Mouse (Mus musculus): ENCODE measurements at regions not wholly inside any gene's neighbourhood (a gene's known extent, or its start where the extent isn't known, plus 50 kb on each side); places are given as distances from the start of the nearest gene placed in this dataset.
A peak's percentile ranks its signal among the peaks of the same experiment; 100 is the strongest.

GRCm38 (mm10) chr8:126650945-126651344 lies 57.2 kb upstream of the Irf2bp2 start:
- no peak for DNase-seq (ENCODE audit: extremely low read depth)
- no peaks in the 10 kb centered on the region for H3K9me3 ChIP-seq (replicated peaks; ENCODE audit: low read length)
- TF ChIP-seq MYC (IDR thresholded peaks at IDR 0.05; ENCODE audit: low read depth, low read length) = no peak
- no peak for TF ChIP-seq RCOR1 (conservative IDR thresholded peaks at IDR 0.05; ENCODE audit: low read depth, low read length)
- TF ChIP-seq CTCF (conservative IDR thresholded peaks at IDR 0.05 in 1 of 2, IDR thresholded peaks at IDR 0.05 in 1 of 2; ENCODE audit: low read depth in 2 of 2, low read length in 2 of 2) = no peak
- no peak for TF ChIP-seq USF1 (IDR thresholded peaks at IDR 0.05; ENCODE audit: low read depth, low read length)
- no peak for TF ChIP-seq NRF1 (IDR thresholded peaks at IDR 0.05; ENCODE audit: low read depth, low read length)
- no peak for TF ChIP-seq MAFK (IDR thresholded peaks at IDR 0.05; ENCODE audit: insufficient replicate concordance, low read length)
- no peak for TF ChIP-seq BHLHE40 (IDR thresholded peaks at IDR 0.05; ENCODE audit: low read depth, low read length)
- no peak for TF ChIP-seq CHD2 (IDR thresholded peaks at IDR 0.05; ENCODE audit: low read length)
- no peak for TF ChIP-seq ZNF384 (IDR thresholded peaks at IDR 0.05; ENCODE audit: low read depth, low read length)
- TF ChIP-seq ZKSCAN1 (IDR thresholded peaks at IDR 0.05; ENCODE audit: borderline replicate concordance, low read depth, low read length) = no peak
- TF ChIP-seq TCF12 (IDR thresholded peaks at IDR 0.05; ENCODE audit: low read depth, low read length) = no peak
- no peak for TF ChIP-seq NELFE (IDR thresholded peaks at IDR 0.05; ENCODE audit: low read depth, low read length)
- no peak for TF ChIP-seq POLR2AphosphoS2 (IDR thresholded peaks at IDR 0.05; ENCODE audit: low read depth, low read length)
- TF ChIP-seq SMC3 (IDR thresholded peaks at IDR 0.05; ENCODE audit: low read depth, low read length) = no peak
- TF ChIP-seq IRF4 (IDR thresholded peaks at IDR 0.05; ENCODE audit: low read depth, low read length) = no peak
- TF ChIP-seq USF2 (conservative IDR thresholded peaks at IDR 0.05; ENCODE audit: low read depth, low read length) = no peak
- TF ChIP-seq JUN (IDR thresholded peaks at IDR 0.05; ENCODE audit: insufficient read depth, low read depth, low read length) = no peak
- no peak for TF ChIP-seq TBP (conservative IDR thresholded peaks at IDR 0.05; ENCODE audit: low read depth, low read length)
- no peak for TF ChIP-seq UBTF (IDR thresholded peaks at IDR 0.05; ENCODE audit: low read depth, low read length)
- no peak for TF ChIP-seq MAX (IDR thresholded peaks at IDR 0.05; ENCODE audit: low read length)
- H3K36me3 ChIP-seq (replicated peaks in 1 of 2; ENCODE audit: control insufficient read depth in 1 of 2, insufficient read depth in 1 of 2, low read length in 1 of 2) = no peaks in the 10 kb centered on the region
- H3K4me1 ChIP-seq (ENCODE audit: control insufficient read depth in 1 of 2, insufficient read depth in 2 of 2) = peaks cover 0 to 15% of the 10 kb centered on the region in 2 experiments; a peak in 3 of 4 replicates
- no peak overlapping the region for H3K9ac ChIP-seq (ENCODE audit: insufficient read depth, low read depth)
- H3K4me3 ChIP-seq (replicated peaks in 1 of 3; ENCODE audit: low read depth in 2 of 3, low read length in 2 of 3, poor library complexity in 1 of 3) = no peak overlapping the region
- H3K27ac ChIP-seq (ENCODE audit: insufficient read depth, low read depth) = no peak overlapping the region
- no peak overlapping the region for H3K4me2 ChIP-seq (ENCODE audit: insufficient read depth, low read depth, poor library complexity, severe bottlenecking)
- H3K79me2 ChIP-seq (replicated peaks; ENCODE audit: control insufficient read depth, extremely low read depth, insufficient read depth, poor library complexity, severe bottlenecking) = no peaks in the 10 kb centered on the region
- in situ Hi-C loops (cut with MboI; ENCODE audit: low pct_ligation_motif_present, low pct_unique_long_range_greater_than_20kb, low sequenced_read_pairs) = no loop called here
- dilution Hi-C loops (cut with MboI; ENCODE audit: extremely low pct_ligation_motif_present, extremely low pct_unique_long_range_greater_than_20kb, low sequenced_read_pairs) = no loop called here
- H3K27me3 ChIP-seq (replicated peaks) = no peaks in the 10 kb centered on the region

GRCm38 (mm10) chr8:126649305-126649704 lies 55.5 kb upstream of the Irf2bp2 start:
- no peaks in the 10 kb centered on the region for H3K9me3 ChIP-seq (replicated peaks; ENCODE audit: low read length)
- H3K27ac ChIP-seq (ENCODE audit: insufficient read depth, low read depth) = no peak overlapping the region
- dilution Hi-C loops (cut with MboI; ENCODE audit: extremely low pct_ligation_motif_present, extremely low pct_unique_long_range_greater_than_20kb, low sequenced_read_pairs) (no loop called here), in situ Hi-C loops (cut with MboI; ENCODE audit: low pct_ligation_motif_present, low pct_unique_long_range_greater_than_20kb, low sequenced_read_pairs) (no loop called here)
- TF ChIP-seq EP300 (IDR thresholded peaks at IDR 0.05; ENCODE audit: low read length) (no peak), IRF4 (IDR thresholded peaks at IDR 0.05; ENCODE audit: low read depth, low read length) (no peak), POLR2AphosphoS2 (IDR thresholded peaks at IDR 0.05; ENCODE audit: low read depth, low read length) (no peak), HCFC1 (IDR thresholded peaks at IDR 0.05; ENCODE audit: low read depth, low read length) (no peak), ZKSCAN1 (IDR thresholded peaks at IDR 0.05; ENCODE audit: borderline replicate concordance, low read depth, low read length) (no peak), CTCF (conservative IDR thresholded peaks at IDR 0.05 in 1 of 2, IDR thresholded peaks at IDR 0.05 in 1 of 2; ENCODE audit: low read depth in 2 of 2, low read length in 2 of 2) (no peak), ZC3H11A (IDR thresholded peaks at IDR 0.05; ENCODE audit: low read depth, low read length) (no peak), SIN3A (IDR thresholded peaks at IDR 0.05; ENCODE audit: low read length) (no peak), SMC3 (IDR thresholded peaks at IDR 0.05; ENCODE audit: low read depth, low read length) (no peak), POLR2A (IDR thresholded peaks at IDR 0.05; ENCODE audit: low read depth, low read length) (no peak), ZNF384 (IDR thresholded peaks at IDR 0.05; ENCODE audit: low read depth, low read length) (no peak)
- H3K79me2 ChIP-seq (replicated peaks; ENCODE audit: control insufficient read depth, extremely low read depth, insufficient read depth, poor library complexity, severe bottlenecking) = no peaks in the 10 kb centered on the region
- H3K4me3 ChIP-seq (replicated peaks in 1 of 3; ENCODE audit: low read depth in 2 of 3, low read length in 2 of 3, poor library complexity in 1 of 3) = no peak overlapping the region
- no peaks in the 10 kb centered on the region for H3K27me3 ChIP-seq (replicated peaks)
- H3K9ac ChIP-seq (ENCODE audit: insufficient read depth, low read depth) = no peak overlapping the region
- H3K4me2 ChIP-seq (ENCODE audit: insufficient read depth, low read depth, poor library complexity, severe bottlenecking) = no peak overlapping the region
- peaks cover 0 to 15% of the 10 kb centered on the region in 2 experiments; a peak in 3 of 4 replicates for H3K4me1 ChIP-seq (ENCODE audit: control insufficient read depth in 1 of 2, insufficient read depth in 2 of 2)
- no peaks in the 10 kb centered on the region for H3K36me3 ChIP-seq (replicated peaks in 1 of 2; ENCODE audit: control insufficient read depth in 1 of 2, insufficient read depth in 1 of 2, low read length in 1 of 2)
- DNase-seq (ENCODE audit: extremely low read depth) = peak; percentile 11
